Mouse (Mus musculus) left cerebral cortex, adult 2 months (tissue): ENCODE data around the gene Homez. TPM values are rescaled to one million over a fixed set of nuclear protein-coding genes. Genes with fewer than 3 reads are reported as not detected.

ENCODE experiments used
- DNase-seq, 2 experiments: peaks; one replicate each; pipeline ENCODE4 v3.0.0; 2021 to 2022; ENCODE audit warnings: low spot score in 2 of 2, mixed read lengths in 1 of 2; ENCODE audit errors: extremely low spot score in 1 of 2
- H3K27ac ChIP-seq: fragments of 200-600 bp; 2 replicates; pipeline ENCODE4 v1.8.1; 2022
- H3K4me3 ChIP-seq: fragments of 200-600 bp; 2 replicates; pipeline ENCODE4 v1.8.1; 2022
- CTCF ChIP-seq: fragments of 200-600 bp; IDR thresholded peaks from 2 replicates; pipeline ENCODE4 v1.8.1; 2022; ENCODE audit warnings: antibody characterized with exemption, mild to moderate bottlenecking, moderate library complexity
- intact Hi-C: fragments of 180-260 bp; cut with DNase I; formaldehyde crosslinking; loops from one replicate; pipeline ENCODE4 v1.15.1; 2025
- long read RNA-seq, 2 experiments: library from polyadenylated mRNA; stranded (forward); transcript quantifications; one replicate each; pipeline ENCODE4 v2.0.0; 2021; ENCODE audit warnings: borderline mapping rate in 2 of 2
- total RNA-seq, 2 experiments: library from RNA; stranded (reverse); gene quantifications; 2 replicates each; pipeline ENCODE4 v1.2.3; 2021

Gene Homez
- total RNA-seq = 10 to 100 TPM; 19.4 to 20.8 TPM
- long read RNA-seq, experiment 1, full-length matches to known transcripts = 17 of 19 reads
- long read RNA-seq, experiment 1, partial matches to known transcripts = 1 of 19 reads
- long read RNA-seq, experiment 1, other reads (novel, unspliced or antisense) = 1 of 19 reads
- long read RNA-seq, experiment 2, full-length matches to known transcripts = 11 of 14 reads
- long read RNA-seq, experiment 2, partial matches to known transcripts = 0 of 14 reads
- long read RNA-seq, experiment 2, other reads (novel, unspliced or antisense) = 3 of 14 reads

GRCm38 (mm10) chr14:54870861-54871260 lies at the start of gene Homez:
Homez (minus strand) TSS chr14:54870961.
- no peak for TF ChIP-seq CTCF
- no peak within 1 kb of the TSS for H3K4me3 ChIP-seq
- no peak within 1 kb of the TSS for H3K27ac ChIP-seq
- no peak for DNase-seq
- intact Hi-C loops = no loop called here

DNA sequence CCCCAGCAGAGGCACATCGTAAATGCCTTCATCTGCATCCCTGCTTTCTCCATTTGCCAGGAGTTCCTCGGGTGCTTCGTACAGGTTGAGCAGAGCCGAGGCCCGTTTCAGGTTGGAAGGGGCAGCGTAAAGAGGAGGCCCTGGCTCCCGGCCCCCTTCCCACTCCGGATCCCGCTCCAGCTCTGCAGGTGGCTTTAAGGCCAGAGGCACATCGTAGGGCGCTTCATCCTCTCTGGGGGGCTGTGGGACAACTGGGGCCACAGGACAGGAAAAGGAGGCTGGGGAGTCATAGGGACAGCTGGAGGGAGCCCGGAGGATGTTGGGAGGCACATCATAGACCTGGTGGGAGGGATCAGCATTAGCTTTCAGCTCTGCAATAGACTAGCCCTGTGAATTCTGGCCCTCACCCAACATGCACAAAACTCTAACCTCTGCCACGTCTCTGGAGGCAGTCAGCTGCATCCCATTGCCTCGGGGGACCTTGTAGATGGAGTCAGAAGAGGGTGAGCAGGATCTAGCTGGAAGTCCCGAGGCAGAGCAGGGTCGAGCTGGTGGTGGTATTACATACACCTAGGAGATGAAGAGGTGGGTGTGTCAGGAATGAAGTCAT lies 49.4 kb upstream of the Homez start:
- H3K4me3 ChIP-seq = no peak overlapping the region
- no peak for DNase-seq
- TF ChIP-seq CTCF = no peak
- no peak overlapping the region for H3K27ac ChIP-seq
- intact Hi-C loops = no loop called here

GRCm38 (mm10) chr14:54913343-54913742 lies 42.6 kb upstream of the Homez start:
- H3K4me3 ChIP-seq = peak overlapping the region; percentile 99
- intact Hi-C loops = loop anchor here (5.0 kb wide), 1 partner anchor 184 kb away; no protein-coding TSS in a partner anchor
- no peak for DNase-seq
- peak overlapping the region; percentile 99 for H3K27ac ChIP-seq
- TF ChIP-seq CTCF = no peak

DNA sequence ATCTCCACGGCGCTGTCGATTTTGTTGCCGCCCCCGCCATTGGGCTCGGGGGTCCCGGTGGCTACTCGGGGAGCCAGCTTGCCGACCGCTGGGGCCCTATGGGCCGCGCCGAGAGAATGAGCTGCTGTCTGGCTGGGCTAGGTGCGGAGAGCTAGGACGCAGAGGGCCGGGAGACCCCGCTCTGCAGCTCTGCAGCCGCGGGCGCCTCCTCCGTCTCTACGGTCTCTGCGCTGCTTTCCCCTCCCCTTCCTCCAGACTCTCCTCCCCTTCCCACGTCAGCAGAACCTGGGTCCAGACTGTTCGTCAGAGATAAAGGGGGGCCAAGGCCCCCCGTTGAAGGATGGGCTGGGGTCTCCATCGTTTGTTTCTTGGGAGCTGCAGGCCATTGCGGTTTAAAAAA lies 42.1 kb upstream of the Homez start, which contains the start of gene Slc22a17:
Gene Slc22a17 (minus strand): TSS at position 247 of the 400 bp plus-strand sequence.
- TF ChIP-seq CTCF = no peak
- DNase-seq = peak; percentile 82 to 84
- intact Hi-C loops = loop anchor here (5.0 kb wide), 1 partner anchor 184 kb away; no protein-coding TSS in a partner anchor
- H3K27ac ChIP-seq = peak within 1 kb of the TSS; percentile 99
- peak within 1 kb of the TSS; percentile 99 for H3K4me3 ChIP-seq

GRCm38 (mm10) chr14:54912109-54912850 lies 41.5 kb upstream of the Homez start:
- intact Hi-C loops = loop anchor here (5.0 kb wide), 1 partner anchor 185 kb away; no protein-coding TSS in a partner anchor
- peak; percentile 34 to 35 for DNase-seq
- Histone ChIP-seq H3K4me3 (peak overlapping the region; percentile 99), H3K27ac (peak overlapping the region; percentile 99)
- no peak for TF ChIP-seq CTCF

DNA sequence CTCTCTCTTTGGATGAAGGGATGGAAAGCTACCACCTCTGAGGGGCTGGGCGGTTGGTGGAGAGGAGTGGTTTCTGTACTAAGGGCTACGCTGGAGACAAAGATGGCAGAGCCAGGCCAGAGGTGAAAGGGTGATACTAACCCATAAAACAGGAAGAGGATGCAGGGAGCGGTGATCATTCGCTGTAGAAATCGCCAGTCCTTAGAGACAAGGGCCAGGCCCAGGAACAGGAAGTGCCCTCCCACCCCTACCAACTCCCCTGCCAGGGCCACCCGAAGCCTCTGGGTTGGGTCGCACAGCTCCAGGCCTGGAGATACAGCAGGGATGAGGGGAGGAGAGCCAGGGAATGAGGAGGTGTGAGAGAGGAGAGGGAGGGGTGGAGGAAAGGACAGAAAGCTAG lies 37.9 kb upstream of the Homez start:
- intact Hi-C loops = no loop called here
- no peak for TF ChIP-seq CTCF
- H3K27ac ChIP-seq = peak overlapping the region; percentile 50; the same call in 1 of the 2 replicates
- no peak for DNase-seq
- no peak overlapping the region for H3K4me3 ChIP-seq

DNA sequence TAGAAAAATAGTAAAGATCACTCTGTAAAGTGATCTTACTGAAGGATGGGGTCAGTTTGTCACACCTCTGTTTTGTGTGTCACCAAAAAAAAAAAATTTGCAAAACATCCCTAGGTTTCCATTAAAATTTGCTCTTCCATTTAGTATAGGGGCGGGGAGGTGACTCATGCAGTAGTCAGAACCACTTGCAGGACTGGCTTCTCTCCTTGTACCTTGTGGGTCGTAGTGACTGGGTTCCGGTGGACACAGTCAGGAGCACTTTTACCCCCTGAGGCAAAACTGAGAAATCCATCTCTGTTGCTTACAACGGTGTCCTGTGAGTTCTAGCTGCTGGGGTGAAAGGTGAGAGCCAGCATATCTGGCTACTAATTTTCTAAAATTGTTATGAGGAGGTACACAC lies 32.9 kb upstream of the Homez start:
- TF ChIP-seq CTCF = no peak
- Histone ChIP-seq H3K27ac (no peak overlapping the region), H3K4me3 (no peak overlapping the region)
- intact Hi-C loops = no loop called here
- DNase-seq = no peak

DNA sequence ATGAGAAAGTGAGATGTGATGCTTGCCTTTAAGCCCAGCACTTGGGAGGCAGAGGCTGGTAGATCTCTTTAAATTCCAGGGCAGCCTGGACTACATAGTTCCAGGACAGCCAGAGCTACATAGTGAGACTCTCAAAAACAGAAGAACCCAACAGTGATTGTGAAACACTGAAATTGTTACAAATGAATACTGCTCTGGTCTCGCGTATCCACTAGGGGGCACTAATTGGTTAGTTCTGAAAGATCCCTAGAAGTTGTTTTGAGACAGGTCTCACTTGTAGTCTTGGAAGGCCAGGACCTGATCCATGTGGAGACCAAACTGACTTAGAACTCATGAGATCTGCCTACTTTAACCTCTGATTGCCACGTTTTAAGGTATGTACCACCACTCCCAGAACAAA lies 29.6 kb upstream of the Homez start:
- intact Hi-C loops = loop anchor here (1.0 to 2.0 kb wide), 2 partner anchors 39 to 114 kb away; partner anchors contain the start of gene Ngdn
- Histone ChIP-seq H3K27ac (no peak overlapping the region), H3K4me3 (no peak overlapping the region)
- TF ChIP-seq CTCF = peak; percentile 88
- DNase-seq = peak; percentile 52 to 69

GRCm38 (mm10) chr14:54897445-54897844 lies 26.7 kb upstream of the Homez start:
- no peak overlapping the region for H3K27ac ChIP-seq
- intact Hi-C loops = loop anchor here (5.0 kb wide), 1 partner anchor 195 kb away; the partner anchor contains the start of genes Thtpa and Zfhx2
- TF ChIP-seq CTCF = no peak
- no peak for DNase-seq
- H3K4me3 ChIP-seq = no peak overlapping the region

GRCm38 (mm10) chr14:54894296-54895151 lies 23.8 kb upstream of the Homez start:
- peak overlapping the region; percentile 96 for H3K4me3 ChIP-seq
- peak overlapping the region; percentile 98 for H3K27ac ChIP-seq
- TF ChIP-seq CTCF = no peak
- intact Hi-C loops = loop anchor here (1.0 to 5.0 kb wide), 2 partner anchors 120 to 198 kb away; partner anchors contain the start of genes Thtpa and Zfhx2
- peak in 1 of 2 experiments; percentile 57 for DNase-seq
